Mouse (Mus musculus) frontal cortex, postnatal 25 days (tissue): ENCODE results near the gene Tcl1b5.
"Not testable (repeated sequence)": the region's sequence is repeated elsewhere in the genome, so short reads cannot be mapped to it uniquely, and the experiment has no call there.

Source experiments
- DNase-seq, 2 experiments: peaks; one replicate each; pipeline ENCODE4 v3.0.0; 2022; ENCODE audit warnings: low spot score in 2 of 2

Tcl1b5 gene

GRCm38 (mm10) chr12:105176044-105176443 lies at the start of gene Tcl1b5:
Gene Tcl1b5, plus strand, starts transcription at chr12:105176344.
- not testable (repeated sequence) for DNase-seq

- DNase-seq: no peak
These were observed 49.6 kb upstream of the Tcl1b5 start for GRCm38 (mm10) chr12:105126516-105126915.

GRCm38 (mm10) chr12:105127607-105128006 lies 48.5 kb upstream of the Tcl1b5 start:
- no peak for DNase-seq

GRCm38 (mm10) chr12:105129494-105130205 lies 46.5 kb upstream of the Tcl1b5 start:
- DNase-seq: not testable (repeated sequence)

DNA sequence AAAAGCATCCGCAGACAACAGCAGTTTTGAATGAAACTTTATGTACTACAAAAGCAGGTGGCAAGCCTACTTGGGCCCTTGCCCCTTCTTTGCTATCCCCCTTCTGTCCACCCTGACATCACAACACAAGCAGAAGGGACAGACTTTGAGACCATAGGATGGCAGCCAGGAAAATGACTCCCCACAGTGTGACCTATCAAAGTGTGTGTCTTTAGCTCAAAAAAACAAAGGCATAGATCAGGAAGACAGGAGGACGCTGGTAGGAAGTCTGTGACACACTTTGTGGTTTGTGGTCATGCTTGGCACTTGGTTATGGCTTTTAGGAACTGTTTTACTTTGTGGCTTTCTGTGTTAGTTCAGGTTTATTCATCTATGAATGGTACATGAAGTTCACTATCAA lies 42.0 kb upstream of the Tcl1b5 start:
- DNase-seq: not testable (repeated sequence)

DNA sequence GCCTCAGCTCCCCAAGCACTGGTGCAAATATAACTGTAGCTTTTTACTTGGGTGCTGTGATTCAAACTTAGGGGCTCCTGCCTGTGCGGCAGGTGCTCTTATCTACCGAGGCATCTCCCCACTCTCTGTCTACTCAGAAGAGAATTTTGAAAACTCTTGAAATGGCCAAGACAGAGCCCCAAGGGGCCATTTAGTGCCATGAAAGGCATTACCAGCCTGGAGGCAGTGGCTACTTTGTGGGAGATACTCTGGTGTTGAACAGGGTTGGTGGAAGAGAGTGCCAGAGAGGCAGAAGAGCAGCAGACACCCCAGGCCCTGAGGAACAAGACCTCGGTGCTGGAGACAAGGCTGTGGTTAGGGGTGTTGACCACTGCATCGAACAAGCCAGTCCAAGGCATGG lies 41.3 kb upstream of the Tcl1b5 start:
- DNase-seq: not testable (repeated sequence)

DNA sequence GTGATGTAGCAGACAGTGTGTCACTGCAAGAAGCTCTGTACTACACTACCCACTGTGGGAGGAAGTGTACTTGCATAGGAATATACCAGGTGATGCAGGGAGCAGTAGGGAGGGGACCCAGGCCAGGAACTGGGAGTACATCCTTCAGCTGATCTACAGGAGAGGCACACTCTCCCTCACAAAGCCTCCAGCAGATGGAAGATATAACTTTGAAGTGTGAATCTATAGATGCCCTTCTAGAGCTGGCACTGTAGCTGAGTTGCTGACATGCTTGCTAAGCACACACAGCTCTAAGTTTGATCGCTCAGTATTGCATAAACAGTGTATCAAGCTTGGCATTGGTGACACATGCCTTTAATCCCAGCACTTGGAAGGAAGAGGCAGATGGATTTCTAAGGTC lies 38.4 kb upstream of the Tcl1b5 start:
- DNase-seq: not testable (repeated sequence)

GRCm38 (mm10) chr12:105143096-105143495 lies 33.0 kb upstream of the Tcl1b5 start:
- no peak for DNase-seq

DNA sequence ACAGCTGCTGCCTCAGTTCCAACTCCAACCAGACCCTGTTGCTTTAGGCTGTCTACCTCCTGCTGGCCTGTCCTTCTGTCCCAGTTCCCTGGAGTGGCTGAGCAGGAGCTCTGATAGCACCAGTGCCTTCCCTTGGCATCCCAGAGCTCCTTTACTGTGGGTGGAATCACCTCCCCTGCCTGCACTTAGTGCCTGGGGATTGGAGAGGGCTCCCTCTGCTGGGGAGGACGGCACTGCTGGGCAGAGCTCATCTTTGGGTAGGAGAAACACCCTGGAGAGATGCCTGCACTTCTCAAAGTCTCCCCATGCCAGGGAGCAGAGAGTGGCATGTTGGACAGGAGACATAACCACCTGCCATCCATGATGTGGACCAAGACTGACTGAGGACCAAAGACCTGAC lies 31.2 kb upstream of the Tcl1b5 start:
- not testable (repeated sequence) for DNase-seq

GRCm38 (mm10) chr12:105145714-105146113 lies 30.4 kb upstream of the Tcl1b5 start, which contains the start of gene Tcl1b2:
Gene Tcl1b2, plus strand, starts transcription at chr12:105146014.
- DNase-seq: no peak

GRCm38 (mm10) chr12:105155286-105155685 lies 20.9 kb upstream of the Tcl1b5 start:
- DNase-seq: not testable (repeated sequence)

GRCm38 (mm10) chr12:105158842-105159241 lies 17.3 kb upstream of the Tcl1b5 start:
- no peak for DNase-seq

DNA sequence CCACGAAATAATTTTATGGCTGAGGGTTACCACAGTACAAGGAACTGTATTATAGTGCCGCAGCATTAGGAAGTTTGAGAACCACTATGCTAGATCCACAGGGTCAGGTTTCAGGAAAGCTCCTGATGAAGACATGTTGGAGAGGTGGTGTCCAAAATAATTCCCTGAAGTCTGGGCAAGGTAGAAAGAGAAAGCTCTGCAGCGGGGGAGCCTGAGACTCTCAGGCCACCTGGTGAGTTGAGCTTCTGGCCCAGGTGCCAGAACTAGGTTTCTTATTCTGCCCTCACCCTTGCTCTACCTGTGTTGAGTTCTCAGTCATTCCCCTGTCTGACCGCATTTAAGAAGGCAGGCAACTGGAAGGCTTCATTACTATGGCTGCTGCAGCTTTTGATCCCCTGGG lies 16.8 kb upstream of the Tcl1b5 start, which contains the start of gene Tcl1b1:
TSS of gene Tcl1b1 (plus strand) at position 301 of the 400 bp plus-strand sequence.
- no peak for DNase-seq

- DNase-seq: no peak
These were observed 9.4 kb upstream of the Tcl1b5 start for GRCm38 (mm10) chr12:105166734-105167133.

GRCm38 (mm10) chr12:105173366-105173765 lies 2.8 kb upstream of the Tcl1b5 start:
- DNase-seq: no peak

DNA sequence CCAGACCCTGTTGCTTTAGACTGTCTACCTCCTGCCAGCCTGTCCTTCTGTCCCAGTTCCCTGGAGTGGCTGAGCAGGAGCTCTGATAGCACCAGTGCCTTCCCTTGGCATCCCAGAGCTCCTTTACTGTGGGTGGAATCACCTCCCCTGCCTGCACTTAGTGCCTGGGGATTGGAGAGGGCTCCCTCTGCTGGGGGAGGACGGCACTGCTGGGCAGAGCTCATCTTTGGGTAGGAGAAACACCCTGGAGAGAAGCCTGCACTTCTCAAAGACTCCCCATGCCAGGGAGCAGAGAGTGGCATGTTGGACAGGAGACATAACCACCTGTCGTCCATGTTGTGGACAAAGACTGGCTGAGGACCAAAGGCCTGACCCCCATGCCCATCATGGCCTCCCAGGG lies 1.8 kb upstream of the Tcl1b5 start:
- peak; percentile 35 to 48 for DNase-seq

DNA sequence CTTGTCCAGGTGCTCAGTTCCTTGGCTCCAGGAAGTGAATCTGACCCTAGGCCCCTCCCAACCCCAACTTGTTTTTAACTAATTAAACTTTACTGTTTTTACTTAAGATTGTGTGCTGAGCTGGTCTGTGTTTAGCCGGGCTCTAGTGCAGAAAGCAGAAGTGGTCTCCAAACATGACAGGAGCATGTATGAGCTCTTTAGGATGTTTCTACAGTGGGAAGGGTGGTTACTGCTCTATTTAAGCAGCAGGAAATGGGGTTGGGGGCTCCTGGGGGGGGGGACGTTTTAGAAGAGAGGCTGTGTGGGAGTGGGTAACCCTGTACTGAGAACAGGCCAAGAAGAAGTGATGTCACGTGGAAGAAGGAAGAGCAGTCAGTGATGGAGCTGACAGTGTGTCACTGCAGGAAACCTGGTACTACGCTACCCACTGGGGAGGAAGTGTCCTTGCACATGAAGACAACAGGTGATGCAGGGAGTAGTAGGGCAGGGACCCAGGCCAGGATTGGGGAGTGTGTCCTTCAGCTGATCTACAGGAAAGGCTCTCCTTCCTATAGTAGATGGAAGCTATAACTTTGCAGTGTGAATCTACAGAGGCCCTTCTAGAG lies 5.0 kb downstream of the Tcl1b5 start:
- not testable (repeated sequence) for DNase-seq

GRCm38 (mm10) chr12:105188980-105189379 lies 12.8 kb downstream of the Tcl1b5 start:
- DNase-seq: peak; percentile 5

DNA sequence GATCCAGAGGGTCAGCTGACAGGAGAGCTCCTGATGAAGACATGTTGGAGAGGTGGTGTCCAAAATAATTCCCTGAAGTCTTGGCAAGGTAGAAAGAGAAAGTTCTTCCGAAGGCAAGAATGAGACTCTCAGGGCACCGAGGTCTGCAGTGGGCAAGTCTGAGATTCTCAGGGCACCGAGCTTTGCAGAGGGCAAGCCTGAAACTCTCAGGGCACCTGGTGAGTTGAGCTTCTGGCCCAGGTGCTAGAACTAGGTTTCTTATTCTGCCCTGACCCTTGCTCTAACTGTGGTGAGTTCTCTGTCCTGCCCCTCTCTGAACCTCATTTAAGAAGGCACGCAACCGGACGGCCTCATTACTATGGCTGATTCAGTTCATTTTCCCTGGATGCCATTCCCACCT lies 14.6 kb downstream of the Tcl1b5 start, which contains the start of gene Tcl1b3:
TSS of gene Tcl1b3 (plus strand) at position 301 of the 400 bp plus-strand sequence.
- not testable (repeated sequence) for DNase-seq

DNA sequence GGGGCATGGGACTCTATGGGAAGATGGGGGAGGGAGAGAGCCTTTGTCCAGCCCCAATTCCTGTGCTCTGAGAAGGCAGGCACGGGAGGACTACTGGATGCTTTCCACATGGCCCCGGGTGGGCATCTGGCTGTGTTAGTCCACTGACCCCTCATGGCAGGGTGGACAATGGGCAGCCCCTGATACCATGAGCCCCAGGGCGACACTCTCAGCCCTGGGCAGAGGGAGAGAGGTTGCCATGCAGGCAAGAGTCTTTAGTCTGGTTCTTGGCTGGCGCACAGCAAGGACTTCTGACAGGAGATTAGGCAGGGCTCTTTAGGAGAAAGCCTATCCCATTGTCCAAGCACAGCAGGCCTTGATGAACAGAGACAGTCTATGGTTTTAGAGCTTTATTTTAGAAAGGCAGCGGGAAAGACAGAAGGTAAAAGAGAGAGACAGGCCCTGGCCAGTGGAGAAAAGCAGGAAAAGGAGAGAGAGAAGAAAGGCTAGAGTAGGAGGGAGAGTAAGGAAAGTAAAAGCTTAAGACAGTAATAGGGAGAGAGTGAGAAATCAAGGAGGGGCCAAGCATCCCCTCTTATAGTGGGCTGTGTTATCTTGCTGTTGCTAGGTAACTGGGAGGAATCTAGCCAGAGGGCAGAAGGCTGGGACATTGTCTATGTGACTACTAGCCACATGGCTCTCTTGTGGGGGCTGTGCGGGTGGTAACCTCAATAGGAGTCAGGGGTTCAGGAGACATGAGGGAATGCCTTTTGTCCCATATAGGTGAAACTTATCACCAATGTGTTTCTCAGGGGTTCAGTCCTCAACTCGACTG lies 23.7 kb downstream of the Tcl1b5 start:
- not testable (repeated sequence) for DNase-seq

GRCm38 (mm10) chr12:105201657-105202056 lies 25.5 kb downstream of the Tcl1b5 start, which contains the start of gene Tcl1b4:
Gene Tcl1b4, plus strand, starts transcription at chr12:105201957.
- DNase-seq: not testable (repeated sequence)

- no peak for DNase-seq
These were observed 30.9 kb downstream of the Tcl1b5 start for GRCm38 (mm10) chr12:105207071-105207470.
